15 mouse cellular contexts compared by ENCODE assay signal in the genomic region with DNA sequence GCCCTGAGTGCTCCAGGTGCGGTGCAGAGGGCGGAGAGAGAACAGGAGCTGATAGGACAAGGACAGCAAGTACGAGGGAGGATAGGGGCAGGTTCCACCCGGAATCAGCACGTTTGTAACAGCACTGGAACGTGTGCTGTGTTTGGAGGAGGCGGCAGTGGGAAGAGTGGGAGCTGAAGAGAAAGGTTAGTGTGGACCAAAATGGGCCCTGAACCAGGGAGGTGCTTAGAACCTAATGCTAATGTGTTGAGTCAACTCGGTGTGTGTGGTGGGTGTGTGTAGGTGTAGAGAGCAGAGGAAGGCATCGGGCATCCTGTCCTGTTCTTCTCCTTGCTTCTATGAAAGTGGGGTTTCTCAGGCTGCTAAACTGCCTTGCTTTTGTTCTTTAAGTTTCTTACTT. TPM values are rescaled to one million over a fixed set of nuclear protein-coding genes. Genes with fewer than 3 reads are reported as not detected.
A peak's percentile ranks its signal among the peaks of the same experiment; 100 is the strongest.
DNase-seq lines count a peak whose midpoint lies in the region; ATAC-seq and TF ChIP-seq lines count a peak whose summit lies in the region.
"Had no signal": no experiment of that assay in that cellular context is flagged by ENCODE, and none has a peak within 500 bp of the region (broad histone marks: within the 10 kb centered on the region; RNA-seq: fewer than 3 reads in every experiment).

No protein-coding gene starts in this region.

- TF ChIP-seq CTCF in left cerebral cortex, adult 2 months (IDR thresholded peaks at IDR 0.05), result no peak

- no peaks in the 10 kb centered on the region for H3K27me3 ChIP-seq in heart, embryonic 12.5 days (replicated peaks)
- H3K27me3 ChIP-seq in neural tube, embryonic 13.5 days, result no peaks in the 10 kb centered on the region
- H3K27me3 ChIP-seq: midbrain, embryonic 13.5 days had no signal

- H3K4me3 ChIP-seq in heart, embryonic 12.5 days, result no peak overlapping the region
- no peak overlapping the region for H3K4me3 ChIP-seq in left cerebral cortex, adult 2 months
- no peak overlapping the region for H3K4me3 ChIP-seq in neural tube, embryonic 13.5 days
- H3K4me3 ChIP-seq: erythroblast, embryonic 14.5 days; midbrain, embryonic 13.5 days had no signal

- intact Hi-C loops in left cerebral cortex, adult 2 months (cut with DNase I), result no loop called here
- intact Hi-C loops in left cerebral cortex, postnatal 14 days (cut with DNase I), result no loop called here

- WGBS in heart, embryonic 12.5 days, result 74% methylated on average over 9 of the region's 9 CpGs
- 86% methylated on average over 9 of the region's 9 CpGs for WGBS in neural tube, embryonic 13.5 days

- no peak overlapping the region for H3K4me2 ChIP-seq in heart, embryonic 12.5 days
- H3K4me2 ChIP-seq in neural tube, embryonic 13.5 days, result no peak overlapping the region
- H3K4me2 ChIP-seq: midbrain, embryonic 13.5 days had no signal

- ATAC-seq in heart, embryonic 12.5 days (ENCODE audit: insufficient number of reproducible peaks, low FRiP score), result no peak
- ATAC-seq in neural tube, embryonic 13.5 days (ENCODE audit: low read depth), result no peak
- ATAC-seq: forebrain, embryonic 14.5 days; liver, postnatal 0 days; midbrain, embryonic 13.5 days had no signal

- no peaks in the 10 kb centered on the region for H3K9me3 ChIP-seq in heart, embryonic 12.5 days (replicated peaks)
- no peaks in the 10 kb centered on the region for H3K9me3 ChIP-seq in neural tube, embryonic 13.5 days
- H3K9me3 ChIP-seq: midbrain, embryonic 13.5 days had no signal

- DNase-seq in heart, adult 8-10 months (ENCODE audit: low spot score), result no peak
- no peak for DNase-seq in left cerebral cortex, adult 2 months (ENCODE audit: extremely low spot score in 1 of 2, low spot score in 2 of 2)
- no peak for DNase-seq in left cerebral cortex, postnatal 14 days (ENCODE audit: low spot score in 2 of 2)
- DNase-seq in neural tube, embryonic 10.5 days (ENCODE audit: extremely low spot score, low spot score), result no peak
- no peak for DNase-seq in urinary bladder, postnatal 14 days (ENCODE audit: low spot score)
- DNase-seq: cerebellum, adult 2 months; kidney, postnatal 36 days; liver, postnatal 0 days; right cerebral cortex, postnatal 4 days; thymus, adult 2 months had no signal

- H3K27ac ChIP-seq in heart, embryonic 12.5 days (ENCODE audit: poor library complexity, severe bottlenecking), result no peak overlapping the region
- peak overlapping the region; percentile 9; the same call in 1 of the 2 replicates for H3K27ac ChIP-seq in left cerebral cortex, adult 2 months
- H3K27ac ChIP-seq in neural tube, embryonic 13.5 days (replicated peaks), result 0 out of 2 replicates have a peak overlapping the region, but pooled peaks have one; percentile 28
- H3K27ac ChIP-seq: midbrain, embryonic 13.5 days had no signal

- peaks cover 68% of the 10 kb centered on the region for H3K4me1 ChIP-seq in heart, embryonic 12.5 days (replicated peaks)
- peaks cover 74% of the 10 kb centered on the region for H3K4me1 ChIP-seq in neural tube, embryonic 13.5 days (replicated peaks)

- 0 out of 2 replicates have a peak overlapping the region, but pooled peaks have one; percentile 35 for H3K9ac ChIP-seq in heart, embryonic 12.5 days
- no peak overlapping the region for H3K9ac ChIP-seq in neural tube, embryonic 13.5 days
- H3K9ac ChIP-seq: liver, postnatal 0 days; midbrain, embryonic 13.5 days had no signal

- peaks cover 11% of the 10 kb centered on the region for H3K36me3 ChIP-seq in heart, embryonic 12.5 days
- H3K36me3 ChIP-seq in neural tube, embryonic 13.5 days, result peaks cover 22% of the 10 kb centered on the region

RNA-seq across cellular contexts. Expression of a gene that starts 34.0 kb away (rescaled TPM):
- 1,723 and 1,724 TPM in 2 replicates for polyA plus RNA-seq in heart, embryonic 12.5 days (2016; fragmentation: Nextera tagmentation; extraction: Ambion mirVana)
- total RNA-seq in heart, adult 8-10 months (2022), result 10 to 100 TPM; 40.0 to 70.3 (median 65.6) TPM
- total RNA-seq in left cerebral cortex, adult 2 months (2021), result 10 to 100 TPM; 16.1 to 17.3 TPM
- 10 to 100 TPM; 24.1 to 24.2 TPM for total RNA-seq in left cerebral cortex, postnatal 14 days (2021)
- polyA plus RNA-seq in neural tube, embryonic 13.5 days (2015; fragmentation: Nextera tagmentation; extraction: Ambion mirVana), result 55.2 and 56.0 TPM in 2 replicates
